Mouse (Mus musculus) lung, embryonic 15.5 days (tissue): Measurements from ENCODE around the gene Klhl5. TPM values are rescaled to one million over a fixed set of nuclear protein-coding genes. Genes with fewer than 3 reads are reported as not detected.

Experiments used
- ATAC-seq: fragments of 200-750 bp; cut with Nextera tagmentation; 2 replicates; pipeline ENCODE4 v1.8.0; 2017; ENCODE audit warnings: moderate number of reproducible peaks, borderline replicate concordance; ENCODE audit not compliant: low FRiP score, low TSS enrichment; ENCODE audit errors: extremely low read depth
- H3K27ac ChIP-seq: fragments of 300-500 bp; sonication (generic); 2 replicates; pipeline ENCODE4 v1.5.1; 2015; ENCODE audit warnings: moderate library complexity, mild to moderate bottlenecking, inconsistent platforms
- H3K27me3 ChIP-seq: fragments of 300-500 bp; sonication (generic); 2 replicates; pipeline ENCODE4 v1.6.1; 2015; ENCODE audit warnings: inconsistent platforms
- H3K36me3 ChIP-seq: fragments of 300-500 bp; sonication (generic); 2 replicates; pipeline ENCODE4 v1.6.1; 2015; ENCODE audit warnings: inconsistent platforms
- H3K4me1 ChIP-seq: fragments of 300-500 bp; sonication (generic); 2 replicates; pipeline ENCODE4 v1.6.1; 2015; ENCODE audit warnings: inconsistent platforms
- H3K4me2 ChIP-seq: fragments of 300-500 bp; sonication (generic); 2 replicates; pipeline ENCODE4 v1.6.1; 2015; ENCODE audit warnings: inconsistent platforms, mild to moderate bottlenecking, moderate library complexity
- H3K4me3 ChIP-seq: fragments of 300-500 bp; sonication (generic); 2 replicates; pipeline ENCODE4 v1.5.1; 2015; ENCODE audit warnings: mild to moderate bottlenecking, inconsistent platforms
- H3K9ac ChIP-seq: fragments of 300-500 bp; sonication (generic); 2 replicates; pipeline ENCODE4 v1.6.1; 2015; ENCODE audit warnings: inconsistent platforms
- H3K9me3 ChIP-seq: fragments of 300-500 bp; sonication (generic); 2 replicates; pipeline ENCODE4 v1.6.1; 2016; ENCODE audit warnings: inconsistent platforms
- WGBS: fragments of 180-500 bp; shearing (Covaris S2); methylation state at CpG from one replicate; pipeline ENCODE4 v1.1.7; 2015; 5-methylcytosine and 5-hydroxymethylcytosine counted together
- polyA plus RNA-seq: library from polyadenylated mRNA; unstranded; fragments of >200 nt; fragmentation: Nextera tagmentation; extraction: Ambion mirVana; gene quantifications from 2 replicates; pipeline ENCODE4 v1.2.1, GENCODE M21; 2015

The Klhl5 gene
- polyA plus RNA-seq, 1 experiment from 2014 or later, result 28.6 TPM

GRCm38 (mm10) chr5:65126137-65126536 is 18.8 kb downstream of the Klhl5 start:
- no peak for ATAC-seq
- no peak overlapping the region for H3K27ac ChIP-seq
- no peak overlapping the region for H3K4me2 ChIP-seq
- no peak overlapping the region for H3K4me3 ChIP-seq
- no peak overlapping the region for H3K9ac ChIP-seq
- no peaks in the 10 kb centered on the region for H3K4me1 ChIP-seq
- no peaks in the 10 kb centered on the region for H3K36me3 ChIP-seq
- H3K27me3 ChIP-seq, result no peaks in the 10 kb centered on the region
- H3K9me3 ChIP-seq, result no peaks in the 10 kb centered on the region
- 93% methylated on average over 1 of the region's 1 CpGs for WGBS

GRCm38 (mm10) chr5:65128481-65128880 is 21.1 kb downstream of the Klhl5 start:
- WGBS, result 62% methylated on average over 2 of the region's 2 CpGs
- no peaks in the 10 kb centered on the region for H3K4me1 ChIP-seq
- no peak overlapping the region for H3K4me2 ChIP-seq
- no peak overlapping the region for H3K4me3 ChIP-seq
- no peaks in the 10 kb centered on the region for H3K9me3 ChIP-seq
- H3K9ac ChIP-seq, result no peak overlapping the region
- no peaks in the 10 kb centered on the region for H3K27me3 ChIP-seq
- no peak for ATAC-seq
- H3K27ac ChIP-seq, result no peak overlapping the region
- H3K36me3 ChIP-seq, result no peaks in the 10 kb centered on the region

GRCm38 (mm10) chr5:65130528-65131210 is 23.3 kb downstream of the Klhl5 start:
- Histone ChIP-seq H3K27me3 (no peaks in the 10 kb centered on the region), H3K36me3 (no peaks in the 10 kb centered on the region), H3K27ac (no peak overlapping the region), H3K4me3 (peak overlapping the region; percentile 32), H3K9ac (peak overlapping the region; percentile 29; the same call in 1 of the 2 replicates), H3K4me2 (peak overlapping the region; percentile 57), H3K9me3 (no peaks in the 10 kb centered on the region), H3K4me1 (no peaks in the 10 kb centered on the region)
- WGBS, result 10% methylated on average over 12 of the region's 12 CpGs
- no peak for ATAC-seq

- Histone ChIP-seq H3K4me1 (no peaks in the 10 kb centered on the region), H3K9me3 (no peaks in the 10 kb centered on the region), H3K4me2 (peak overlapping the region; percentile 57), H3K27me3 (no peaks in the 10 kb centered on the region), H3K4me3 (peak overlapping the region; percentile 32), H3K36me3 (no peaks in the 10 kb centered on the region), H3K27ac (no peak overlapping the region), H3K9ac (peak overlapping the region; percentile 29; the same call in 1 of the 2 replicates)
- 28% methylated on average over 20 of the region's 20 CpGs for WGBS
- ATAC-seq, result no peak
Observed at GRCm38 (mm10) chr5:65131211-65131879, 24.0 kb downstream of the Klhl5 start.

- Histone ChIP-seq H3K9ac (no peak overlapping the region), H3K36me3 (no peaks in the 10 kb centered on the region), H3K27me3 (no peaks in the 10 kb centered on the region), H3K27ac (no peak overlapping the region), H3K4me2 (no peak overlapping the region), H3K4me1 (no peaks in the 10 kb centered on the region), H3K4me3 (no peak overlapping the region), H3K9me3 (no peaks in the 10 kb centered on the region)
- WGBS, result 74% methylated on average over 7 of the region's 7 CpGs
- no peak for ATAC-seq
Observed at GRCm38 (mm10) chr5:65136159-65136558, 28.8 kb downstream of the Klhl5 start.

GRCm38 (mm10) chr5:65137073-65137472 is 29.7 kb downstream of the Klhl5 start:
- Histone ChIP-seq H3K4me2 (no peak overlapping the region), H3K27me3 (no peaks in the 10 kb centered on the region), H3K9me3 (no peaks in the 10 kb centered on the region), H3K36me3 (0 out of 2 replicates have a peak, but pooled peaks cover 3% of the 10 kb centered on the region), H3K27ac (no peak overlapping the region), H3K9ac (no peak overlapping the region), H3K4me1 (no peaks in the 10 kb centered on the region), H3K4me3 (no peak overlapping the region)
- ATAC-seq, result no peak
- WGBS, result 83% methylated on average over 6 of the region's 6 CpGs

- WGBS, result 63% methylated on average over 8 of the region's 8 CpGs
- H3K4me1 ChIP-seq, result no peaks in the 10 kb centered on the region
- no peaks in the 10 kb centered on the region for H3K9me3 ChIP-seq
- H3K36me3 ChIP-seq, result peaks cover 16% of the 10 kb centered on the region; the same call in 1 of the 2 replicates
- no peak overlapping the region for H3K4me2 ChIP-seq
- H3K4me3 ChIP-seq, result no peak overlapping the region
- no peak overlapping the region for H3K27ac ChIP-seq
- no peaks in the 10 kb centered on the region for H3K27me3 ChIP-seq
- H3K9ac ChIP-seq, result no peak overlapping the region
- ATAC-seq, result no peak
Observed at GRCm38 (mm10) chr5:65141242-65141641, 33.9 kb downstream of the Klhl5 start.

- WGBS, result 67% methylated on average over 6 of the region's 6 CpGs
- Histone ChIP-seq H3K4me1 (no peaks in the 10 kb centered on the region), H3K4me3 (no peak overlapping the region), H3K9me3 (no peaks in the 10 kb centered on the region), H3K9ac (no peak overlapping the region), H3K27me3 (no peaks in the 10 kb centered on the region), H3K27ac (no peak overlapping the region), H3K4me2 (no peak overlapping the region), H3K36me3 (peaks cover 17% of the 10 kb centered on the region; the same call in 1 of the 2 replicates)
- ATAC-seq, result no peak
Observed at GRCm38 (mm10) chr5:65142247-65142646, 34.9 kb downstream of the Klhl5 start.

- Histone ChIP-seq H3K27ac (no peak overlapping the region), H3K4me1 (peaks cover 5% of the 10 kb centered on the region), H3K4me3 (no peak overlapping the region), H3K9ac (no peak overlapping the region), H3K4me2 (no peak overlapping the region), H3K36me3 (peaks cover 26% of the 10 kb centered on the region; the same call in 1 of the 2 replicates), H3K27me3 (no peaks in the 10 kb centered on the region), H3K9me3 (no peaks in the 10 kb centered on the region)
- WGBS, result 87% methylated on average over 9 of the region's 9 CpGs
- ATAC-seq, result no peak
Observed at GRCm38 (mm10) chr5:65145499-65146101, 38.3 kb downstream of the Klhl5 start.

GRCm38 (mm10) chr5:65146749-65147148 is 39.4 kb downstream of the Klhl5 start:
- H3K9ac ChIP-seq, result no peak overlapping the region
- peaks cover 28% of the 10 kb centered on the region; the same call in 1 of the 2 replicates for H3K36me3 ChIP-seq
- no peaks in the 10 kb centered on the region for H3K9me3 ChIP-seq
- no peak overlapping the region for H3K4me2 ChIP-seq
- H3K4me3 ChIP-seq, result no peak overlapping the region
- 79% methylated on average over 6 of the region's 6 CpGs for WGBS
- H3K4me1 ChIP-seq, result peaks cover 11% of the 10 kb centered on the region
- ATAC-seq, result no peak
- no peak overlapping the region for H3K27ac ChIP-seq
- H3K27me3 ChIP-seq, result no peaks in the 10 kb centered on the region

GRCm38 (mm10) chr5:65149706-65150105 is 42.4 kb downstream of the Klhl5 start:
- Histone ChIP-seq H3K4me1 (peaks cover 11% of the 10 kb centered on the region), H3K9ac (no peak overlapping the region), H3K27ac (no peak overlapping the region), H3K4me3 (no peak overlapping the region), H3K36me3 (peaks cover 34% of the 10 kb centered on the region; the same call in 1 of the 2 replicates), H3K9me3 (no peaks in the 10 kb centered on the region), H3K27me3 (no peaks in the 10 kb centered on the region), H3K4me2 (no peak overlapping the region)
- no peak for ATAC-seq
- 85% methylated on average over 6 of the region's 6 CpGs for WGBS
